Mouse (Mus musculus) bone marrow macrophage, adult 2 months (primary cell): ENCODE data around the gene Zc3h12d. TPM values are rescaled to one million over a fixed set of nuclear protein-coding genes. Genes with fewer than 3 reads are reported as not detected.
A peak's percentile ranks its signal among the peaks of the same experiment; 100 is the strongest.

Source experiments
- H3K27ac ChIP-seq: 2 replicates; pipeline ENCODE4 v1.5.1; 2012; ENCODE audit warnings: low read depth, low read length; ENCODE audit not compliant: insufficient read depth
- H3K4me1 ChIP-seq: 2 replicates; pipeline ENCODE4 v1.6.1; 2012; ENCODE audit warnings: low read length; ENCODE audit not compliant: control insufficient read depth, insufficient read depth
- H3K4me3 ChIP-seq: 2 replicates; pipeline ENCODE4 v1.5.1; 2012; ENCODE audit warnings: mild to moderate bottlenecking, low read length, moderate library complexity; ENCODE audit not compliant: insufficient read depth
- CTCF ChIP-seq: IDR thresholded peaks from 2 replicates; pipeline ENCODE4 v1.5.1; 2012; ENCODE audit warnings: low read depth, mild to moderate bottlenecking, low read length, moderate library complexity
- POLR2A ChIP-seq: IDR thresholded peaks from 2 replicates; pipeline ENCODE4 v1.6.1; 2012; ENCODE audit warnings: mild to moderate bottlenecking, low read depth, low read length, borderline replicate concordance
- polyA plus RNA-seq: library from polyadenylated mRNA; stranded (reverse); fragments of >200 nt; gene quantifications from 2 replicates; pipeline ENCODE4 v1.2.4, GENCODE M21; 2012; ENCODE audit not compliant: missing spikeins, insufficient read depth, insufficient read length

Gene Zc3h12d
- 27.6 and 29.5 TPM in 2 replicates for polyA plus RNA-seq

- no peak for TF ChIP-seq POLR2A
- TF ChIP-seq CTCF, result no peak
- Histone ChIP-seq H3K4me3 (peak within 1 kb of the TSS; percentile 37), H3K27ac (peak within 1 kb of the TSS; percentile 99), H3K4me1 (peaks cover 67% of the 10 kb centered on the region)
Measured at GRCm38 (mm10) chr10:7832171-7832676, at the start of gene Zc3h12d. Gene Zc3h12d, plus strand, starts transcription at chr10:7832470.

GRCm38 (mm10) chr10:7787319-7787718 is 45.0 kb upstream of the Zc3h12d start:
- no peaks in the 10 kb centered on the region for H3K4me1 ChIP-seq
- no peak overlapping the region for H3K27ac ChIP-seq
- TF ChIP-seq POLR2A (no peak), CTCF (no peak)
- H3K4me3 ChIP-seq, result no peak overlapping the region

- Histone ChIP-seq H3K27ac (0 out of 2 replicates have a peak overlapping the region, but pooled peaks have one; percentile 18), H3K4me1 (0 out of 2 replicates have a peak, but pooled peaks cover 3% of the 10 kb centered on the region), H3K4me3 (peak overlapping the region; percentile 81)
- TF ChIP-seq POLR2A (no peak), CTCF (no peak)
Measured at GRCm38 (mm10) chr10:7792254-7792750, 40.0 kb upstream of the Zc3h12d start.

- no peak for TF ChIP-seq POLR2A
- peak within 1 kb of the TSS; percentile 81 for H3K4me3 ChIP-seq
- H3K27ac ChIP-seq, result 0 out of 2 replicates have a peak within 1 kb of the TSS, but pooled peaks have one; percentile 18
- 0 out of 2 replicates have a peak, but pooled peaks cover 3% of the 10 kb centered on the region for H3K4me1 ChIP-seq
Measured at GRCm38 (mm10) chr10:7792751-7793385, 39.4 kb upstream of the Zc3h12d start, which contains the start of the genes Ginm1 and Ppil4. Gene Ginm1, minus strand, starts transcription at chr10:7792824. Gene Ppil4, plus strand, starts transcription at chr10:7792891.

GRCm38 (mm10) chr10:7801258-7801657 is 31.0 kb upstream of the Zc3h12d start:
- TF ChIP-seq CTCF, result no peak
- no peak for TF ChIP-seq POLR2A
- Histone ChIP-seq H3K4me1 (no peaks in the 10 kb centered on the region), H3K4me3 (no peak overlapping the region), H3K27ac (no peak overlapping the region)

- Histone ChIP-seq H3K4me3 (no peak overlapping the region), H3K27ac (no peak overlapping the region), H3K4me1 (no peaks in the 10 kb centered on the region)
- TF ChIP-seq POLR2A (no peak), CTCF (no peak)
Measured at GRCm38 (mm10) chr10:7802519-7803140, 29.6 kb upstream of the Zc3h12d start.

GRCm38 (mm10) chr10:7809937-7810336 is 22.3 kb upstream of the Zc3h12d start:
- no peak for TF ChIP-seq CTCF
- TF ChIP-seq POLR2A, result no peak
- Histone ChIP-seq H3K27ac (no peak overlapping the region), H3K4me3 (no peak overlapping the region), H3K4me1 (no peaks in the 10 kb centered on the region)

GRCm38 (mm10) chr10:7816476-7816875 is 15.8 kb upstream of the Zc3h12d start:
- Histone ChIP-seq H3K27ac (no peak overlapping the region), H3K4me3 (no peak overlapping the region), H3K4me1 (peaks cover 12% of the 10 kb centered on the region)
- no peak for TF ChIP-seq CTCF
- TF ChIP-seq POLR2A, result no peak

GRCm38 (mm10) chr10:7818676-7819075 is 13.6 kb upstream of the Zc3h12d start:
- Histone ChIP-seq H3K4me1 (peaks cover 12% of the 10 kb centered on the region), H3K27ac (no peak overlapping the region), H3K4me3 (no peak overlapping the region)
- TF ChIP-seq POLR2A (no peak), CTCF (no peak)

GRCm38 (mm10) chr10:7819156-7819555 is 13.1 kb upstream of the Zc3h12d start:
- Histone ChIP-seq H3K4me1 (peaks cover 12% of the 10 kb centered on the region), H3K4me3 (no peak overlapping the region), H3K27ac (no peak overlapping the region)
- TF ChIP-seq POLR2A (no peak), CTCF (no peak)
